Mouse (Mus musculus): Measurements from ENCODE around the gene Dstn.

Dstn gene

DNA sequence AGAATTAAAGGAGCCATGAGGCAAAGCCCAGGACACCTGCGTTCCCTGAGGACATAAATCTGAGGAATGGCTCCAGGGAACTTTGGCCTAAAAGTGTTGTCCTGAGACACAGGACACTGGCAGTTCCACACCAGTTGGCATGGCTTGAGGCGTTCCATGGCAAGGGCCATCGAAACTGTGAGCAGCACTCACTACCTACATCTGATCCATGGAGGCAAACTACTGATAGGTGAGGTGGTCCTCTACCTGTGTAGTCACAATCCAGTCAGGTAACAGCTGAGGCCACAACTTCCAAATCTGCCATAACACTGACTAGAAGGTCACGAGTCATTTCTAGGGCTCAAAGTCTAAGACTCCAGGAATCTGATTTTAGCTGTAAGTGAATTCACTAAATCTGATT, 40.6 kb downstream of the Dstn start:
- DNase-seq (ENCODE audit: low read depth), result no peak

DNA sequence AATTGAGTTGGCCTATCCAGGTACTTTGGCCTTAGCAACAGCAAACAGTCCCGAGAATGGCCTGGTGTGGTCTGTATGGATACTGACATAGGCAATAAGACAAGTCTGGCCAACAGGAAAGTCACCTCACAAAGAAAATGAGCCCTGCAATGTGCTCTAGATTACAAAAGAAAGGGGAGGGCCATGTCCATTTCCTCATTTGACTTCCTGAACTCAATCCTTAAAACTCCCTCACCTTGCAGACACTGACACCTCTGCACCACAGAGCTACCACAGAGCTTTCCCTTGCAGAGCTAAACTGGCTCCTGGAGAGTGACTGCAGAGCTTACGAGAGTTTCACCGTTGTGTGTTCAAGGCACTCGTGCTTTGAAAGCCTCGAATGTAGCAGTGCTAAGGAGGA, 47.1 kb downstream of the Dstn start:
- no peak for DNase-seq (ENCODE audit: low read depth)

DNA sequence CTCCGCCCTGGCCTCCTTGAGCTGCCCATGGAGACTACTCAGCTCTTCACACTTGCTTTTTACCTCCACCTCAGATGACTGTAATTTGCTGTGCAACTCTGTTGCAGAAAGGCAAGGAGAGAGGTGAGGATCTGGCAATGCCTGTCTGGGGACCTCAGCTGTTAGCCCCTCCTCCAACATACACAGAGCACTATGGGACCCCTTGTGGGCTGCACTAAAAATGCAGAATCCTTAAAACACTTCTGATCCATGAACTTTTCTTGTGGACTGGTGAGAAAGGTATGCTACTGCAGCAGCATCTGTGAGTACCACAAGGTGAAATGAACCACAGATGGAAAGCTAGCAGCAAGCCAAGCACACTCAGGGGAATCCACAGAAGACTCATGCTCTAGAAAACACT, 48.2 kb downstream of the Dstn start:
- DNase-seq (ENCODE audit: low read depth), result no peak

DNA sequence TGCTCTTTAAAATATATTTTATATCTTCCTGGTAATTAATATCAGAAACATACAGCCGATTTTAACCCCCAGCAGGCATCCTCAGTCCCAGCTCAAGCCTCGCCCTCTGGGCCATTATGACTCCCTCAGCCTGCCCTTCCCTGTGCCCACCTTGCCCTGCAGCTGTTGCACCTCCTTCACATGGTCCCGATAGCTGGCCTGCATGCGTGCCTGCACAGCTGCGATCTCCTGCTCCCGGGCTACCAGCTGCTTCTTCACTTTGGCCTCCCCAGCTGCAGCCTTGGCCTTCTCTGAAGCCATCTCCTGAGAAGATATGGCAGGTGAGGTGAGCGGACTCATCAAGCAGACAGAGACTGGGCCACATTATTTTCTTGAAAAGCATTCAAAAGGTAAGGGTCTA, 54.1 kb downstream of the Dstn start:
- no peak for DNase-seq (ENCODE audit: low read depth)

DNA sequence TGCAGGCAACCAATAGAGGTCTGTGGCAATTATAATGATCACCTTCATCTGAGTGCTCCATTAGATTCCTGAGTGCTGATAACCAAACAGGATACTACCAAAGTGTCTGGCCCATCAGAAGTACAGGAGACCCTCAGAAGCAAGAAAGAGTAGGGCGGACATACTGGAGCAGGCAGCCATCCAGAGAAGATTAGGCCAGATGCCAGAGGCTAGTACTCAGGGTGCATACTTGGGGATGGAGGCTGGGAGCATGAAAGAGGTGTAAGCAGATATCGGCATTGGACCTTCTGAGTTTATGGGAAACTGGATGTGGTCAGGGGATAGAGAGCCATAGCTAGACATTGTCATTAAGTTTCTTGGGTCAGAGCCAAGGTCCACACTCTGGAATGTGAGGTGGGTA, 55.7 kb downstream of the Dstn start:
- DNase-seq (ENCODE audit: low read depth), result no peak

DNA sequence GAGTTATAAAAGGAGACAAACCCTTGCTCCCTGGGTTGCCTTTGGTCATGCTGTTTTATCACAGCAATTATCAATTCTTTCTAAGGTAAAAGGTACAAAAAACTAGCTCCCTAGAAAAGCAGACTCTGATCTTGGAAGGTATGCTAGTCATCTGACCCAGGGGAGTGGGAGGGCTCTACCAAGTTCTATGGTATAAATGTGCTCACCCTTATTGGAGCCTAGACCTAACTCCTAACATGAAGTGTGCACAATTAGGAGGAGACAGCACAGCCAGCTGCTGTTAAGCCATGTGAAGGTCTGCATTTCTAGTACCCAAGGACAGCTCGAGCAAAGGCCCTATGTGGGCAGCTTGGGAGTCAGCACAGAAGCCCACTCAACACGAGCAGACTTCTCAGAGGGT, 56.8 kb downstream of the Dstn start:
- DNase-seq (ENCODE audit: low read depth), result no peak

DNA sequence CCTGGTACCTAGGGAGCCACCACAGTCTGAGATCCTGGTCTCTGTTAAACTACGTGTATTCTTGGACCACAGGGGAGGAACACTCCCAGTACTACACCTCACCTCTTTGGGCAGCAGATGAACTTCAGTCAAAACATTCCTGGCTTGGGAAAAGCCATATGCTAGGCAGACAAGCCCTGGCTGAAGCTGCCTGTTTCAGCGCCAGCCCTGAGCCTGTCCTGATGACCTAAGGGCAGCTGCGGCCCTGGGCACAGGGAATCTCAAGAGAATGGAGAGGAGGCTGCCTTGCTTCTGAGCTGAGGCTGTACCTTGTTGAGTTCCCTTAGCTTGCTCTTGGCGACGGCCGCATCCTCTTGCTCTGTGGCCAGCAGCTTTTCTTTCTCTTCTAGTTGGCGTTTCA, 58.0 kb downstream of the Dstn start:
- no peak for DNase-seq (ENCODE audit: low read depth)

DNA sequence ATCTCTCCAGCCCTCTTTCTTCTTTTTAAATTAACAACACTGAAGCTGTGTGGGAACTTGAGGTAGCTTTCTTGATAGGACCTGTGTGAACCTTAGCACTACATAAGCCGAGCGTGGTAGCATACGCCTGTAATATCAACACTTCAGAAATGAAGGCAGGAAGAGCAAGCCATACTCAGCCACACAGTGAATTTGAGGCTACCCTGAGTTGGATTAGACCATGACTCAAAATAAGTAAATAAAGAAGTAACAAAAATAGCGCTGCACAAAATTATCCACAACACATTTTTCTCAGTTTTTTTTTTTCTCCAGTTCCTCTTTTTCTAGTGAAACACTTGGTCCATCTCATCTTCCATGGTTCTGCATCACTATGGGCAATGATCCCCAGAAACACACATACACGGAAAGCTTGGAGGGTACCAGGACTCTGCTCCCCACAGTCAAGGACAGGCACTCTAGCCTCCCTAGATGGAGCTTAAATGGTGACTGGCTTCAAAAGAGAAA, 60.1 kb downstream of the Dstn start:
- DNase-seq (ENCODE audit: low read depth), result no peak

DNA sequence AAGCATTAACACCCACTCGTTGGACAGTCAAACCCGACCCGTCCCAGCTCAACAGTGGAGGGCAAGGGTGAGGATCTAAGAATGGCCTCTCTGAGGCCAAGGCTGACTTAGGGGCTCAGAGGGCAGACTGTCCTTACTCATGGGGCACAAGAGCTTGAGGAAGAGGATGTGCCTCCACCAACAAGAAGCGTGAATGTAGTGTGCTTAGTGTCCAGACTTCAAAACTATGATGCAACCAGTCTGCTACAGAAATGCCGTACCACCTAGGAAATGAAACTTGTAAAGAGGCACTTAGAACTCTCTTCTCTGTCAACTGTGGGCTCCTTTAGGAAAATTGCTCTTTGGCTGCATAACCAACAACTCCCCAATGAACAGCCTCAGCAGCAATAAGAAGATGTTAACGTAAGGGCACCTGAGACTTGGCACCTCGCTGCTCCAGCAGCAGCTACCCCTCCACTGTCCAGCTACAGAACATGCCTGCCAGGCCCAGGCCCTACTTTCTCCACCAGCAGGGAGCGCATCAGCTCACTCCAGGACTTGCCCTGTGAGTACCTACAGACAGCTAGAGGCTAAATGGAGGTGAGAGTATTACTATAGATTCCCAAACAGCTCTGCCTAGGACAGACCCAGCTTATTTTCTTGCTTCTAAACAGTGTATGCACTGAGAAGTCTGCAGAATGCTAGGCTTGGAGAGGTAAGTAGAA, 63.5 kb downstream of the Dstn start:
- DNase-seq (ENCODE audit: low read depth), result no peak

DNA sequence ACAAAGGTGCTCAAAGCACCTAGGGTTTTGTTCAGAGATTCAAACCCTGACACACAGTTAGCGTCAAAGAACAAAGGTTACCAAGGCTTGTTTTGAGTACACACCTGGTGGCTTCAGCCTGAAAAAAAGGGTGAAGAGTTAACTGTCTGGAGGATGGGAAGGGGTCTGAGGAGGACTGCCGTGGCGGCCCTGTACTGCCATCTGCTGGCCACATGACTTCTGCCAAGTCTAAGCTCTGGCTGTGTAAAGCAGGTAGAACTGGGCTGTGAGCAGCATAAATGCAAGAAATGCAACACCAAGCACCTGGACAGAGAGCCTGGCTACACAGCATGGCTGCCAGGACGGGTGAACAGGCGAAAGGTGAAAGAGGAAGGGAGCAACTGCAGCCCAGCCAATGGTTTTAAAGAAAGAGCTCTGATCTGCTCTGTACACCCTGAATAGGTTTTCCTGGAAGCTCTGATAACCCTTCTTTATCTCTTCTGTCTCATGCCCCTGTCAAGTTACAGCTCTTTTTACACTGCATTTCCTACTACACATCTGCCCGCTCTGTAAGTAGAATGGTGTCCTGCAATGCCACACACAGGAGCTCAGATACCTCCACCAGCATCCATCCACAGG, 65.8 kb downstream of the Dstn start:
- DNase-seq (ENCODE audit: low read depth), result peak; percentile 57

DNA sequence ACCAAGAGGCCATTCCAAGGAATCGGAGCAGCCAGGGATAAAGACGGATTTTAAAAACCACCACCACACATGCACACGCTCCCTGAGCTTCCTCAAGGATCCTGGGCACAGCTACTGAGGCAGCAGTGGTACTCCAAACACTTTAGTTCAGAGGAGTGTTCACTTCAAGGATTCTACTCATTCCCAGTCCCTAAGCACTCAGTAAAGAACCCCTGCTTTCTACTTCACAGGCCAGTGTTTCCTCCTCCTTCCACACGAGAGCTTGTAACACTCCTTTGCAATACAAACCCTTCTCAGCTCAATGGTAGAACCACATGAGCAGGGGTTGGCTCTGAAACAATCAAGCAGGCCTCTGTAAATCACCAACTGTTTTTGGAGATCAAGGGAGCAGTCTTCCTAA, 67.0 kb downstream of the Dstn start:
- DNase-seq (ENCODE audit: low read depth), result no peak

DNA sequence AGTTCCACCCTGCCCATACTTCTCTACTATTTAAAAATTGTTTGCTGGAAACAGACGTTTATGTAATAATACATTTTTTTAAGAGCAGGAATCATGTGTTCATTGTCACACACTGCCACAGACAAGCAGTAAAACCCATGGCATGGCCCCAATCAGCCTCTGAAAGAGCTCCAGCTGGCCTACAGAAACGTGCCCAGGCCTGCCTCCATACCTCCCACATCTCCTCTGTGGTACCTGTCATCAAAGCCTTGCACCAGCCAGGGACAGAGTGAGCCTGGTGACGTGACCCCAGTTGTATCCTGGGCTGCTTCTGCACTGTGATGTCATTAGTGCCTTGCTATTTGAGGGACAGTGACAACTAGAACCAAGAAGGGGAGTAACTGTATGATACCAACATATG, 67.8 kb downstream of the Dstn start:
- no peak for DNase-seq (ENCODE audit: low read depth)

DNA sequence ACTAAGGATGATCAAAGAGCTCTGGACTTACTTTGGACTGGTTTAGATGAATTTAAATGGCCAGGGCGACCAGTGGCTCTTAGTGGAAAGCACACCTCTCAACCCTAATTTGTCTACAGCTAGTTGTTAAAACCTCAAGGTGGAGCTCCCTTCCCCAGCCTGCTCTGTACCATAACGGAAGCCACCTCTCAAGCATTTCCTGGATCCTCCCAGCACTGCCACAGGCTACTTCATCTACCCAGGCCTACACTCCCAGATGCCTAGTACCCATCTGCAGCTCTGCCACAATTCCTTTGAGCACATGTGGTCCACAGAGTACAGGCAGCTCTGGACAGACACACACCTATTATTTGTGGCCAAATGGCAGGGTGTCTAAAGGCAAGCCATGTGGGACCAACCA, 68.4 kb downstream of the Dstn start:
- no peak for DNase-seq (ENCODE audit: low read depth)

DNA sequence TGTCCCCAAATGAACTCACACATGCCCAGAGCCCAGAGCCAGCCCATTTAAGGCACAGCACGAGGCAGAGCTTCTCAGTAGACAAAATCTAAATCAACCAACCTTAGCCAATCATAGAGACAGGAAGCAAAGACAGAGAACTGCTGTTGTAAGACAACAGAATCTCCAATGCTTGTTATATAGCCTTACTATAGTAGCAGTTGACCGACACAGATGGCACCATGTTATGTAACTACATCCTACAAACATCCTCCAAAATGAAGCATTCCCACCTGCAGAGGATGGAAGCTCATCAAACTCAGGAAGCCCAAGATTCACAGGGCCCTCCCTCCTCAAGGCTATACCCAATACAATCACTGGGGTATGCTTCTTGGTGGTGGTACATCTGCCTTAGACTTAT, 72.4 kb downstream of the Dstn start:
- DNase-seq (ENCODE audit: low read depth), result no peak

DNA sequence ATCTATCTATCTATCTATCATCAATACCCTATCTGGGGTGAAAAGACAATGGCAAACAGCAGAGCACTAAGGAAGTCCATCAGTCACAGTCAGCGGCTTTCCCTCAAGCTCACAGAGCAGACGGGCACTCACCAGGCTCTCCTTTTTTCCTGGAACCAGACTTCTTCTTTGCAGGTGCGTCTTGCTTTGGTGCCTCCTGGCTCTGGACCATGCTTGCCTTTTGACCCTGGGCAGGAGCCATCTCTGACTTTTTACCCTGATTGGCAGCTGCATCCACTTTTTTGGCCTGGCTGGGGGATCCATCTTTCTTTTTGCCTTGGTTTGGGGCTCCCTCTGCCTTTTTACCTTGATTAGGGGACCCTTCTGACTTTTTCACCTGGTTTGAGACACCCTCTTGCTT, 72.9 kb downstream of the Dstn start:
- DNase-seq (ENCODE audit: low read depth), result no peak

DNA sequence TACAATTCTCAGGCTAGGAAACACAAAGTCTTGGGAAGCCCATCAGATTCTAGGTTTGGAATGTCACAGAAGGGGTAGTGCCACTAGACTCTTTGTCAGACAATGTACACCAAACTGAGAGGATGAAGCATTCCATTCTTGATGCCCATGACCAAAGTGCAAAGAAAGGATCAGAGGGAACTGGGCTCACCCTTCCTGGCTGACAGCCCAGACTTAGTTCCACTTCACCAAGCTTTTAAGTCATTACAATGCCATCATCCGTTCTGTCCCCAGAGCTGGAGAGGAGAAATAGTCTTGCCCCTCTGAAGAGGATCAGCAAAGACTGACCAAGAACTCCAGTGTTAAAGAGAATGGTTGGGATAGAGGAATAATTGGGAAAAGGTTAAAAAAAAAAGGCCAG, 75.9 kb downstream of the Dstn start:
- DNase-seq (ENCODE audit: low read depth), result no peak

DNA sequence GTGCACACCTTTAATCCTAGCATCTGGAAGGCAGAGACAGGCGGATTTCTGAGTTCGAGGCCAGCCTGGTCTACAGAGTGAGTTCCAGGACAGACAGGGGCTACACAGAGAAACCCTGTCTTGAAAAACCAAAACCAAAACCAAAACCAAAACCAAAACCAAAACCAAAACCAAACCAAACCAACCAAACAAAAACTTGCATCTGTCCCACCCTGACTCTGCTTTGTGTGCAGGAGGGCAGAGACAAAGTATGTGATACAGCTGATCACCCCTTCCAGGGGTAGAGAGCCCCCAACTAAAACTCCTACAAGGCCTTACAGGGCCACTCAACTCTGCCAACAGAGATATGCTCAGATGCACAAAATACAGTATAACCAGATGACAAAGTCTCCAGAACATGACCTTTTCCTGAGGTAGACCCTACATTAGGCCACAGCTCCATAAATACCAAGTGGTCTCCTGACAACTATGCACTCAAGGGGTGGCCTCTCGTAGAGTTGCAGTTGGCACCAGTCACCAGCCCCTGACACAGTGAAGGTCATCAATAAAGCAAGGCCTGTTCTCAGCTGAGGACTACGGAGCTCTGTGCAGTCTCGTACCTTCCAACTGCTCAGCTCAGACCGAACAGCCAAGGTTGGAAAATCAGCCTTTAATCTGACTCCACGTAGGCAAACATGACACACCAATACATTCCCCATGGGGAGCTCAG, 77.0 kb downstream of the Dstn start:
- no peak for DNase-seq (ENCODE audit: low read depth)

All from c-Kit-positive CD71-positive TER-119-negative erythroid progenitor cells, embryonic 14.5 days (primary cell).